Mouse (Mus musculus) neural tube, embryonic 11.5 days (tissue): ENCODE measurements around the gene Far1. TPM values are rescaled to one million over a fixed set of nuclear protein-coding genes. Genes with fewer than 3 reads are reported as not detected.

Source experiments
- ATAC-seq: fragments of 200-750 bp; cut with Nextera tagmentation; 2 replicates; pipeline ENCODE4 v1.8.0; 2017; ENCODE audit warnings: moderate number of reproducible peaks, mild to moderate bottlenecking, moderate TSS enrichment, moderate library complexity; ENCODE audit not compliant: insufficient read depth, low FRiP score, low TSS enrichment
- DNase-seq: peaks from one replicate; pipeline ENCODE4 v3.0.0-alpha.2; 2015; ENCODE audit warnings: low spot score
- H3K27ac ChIP-seq: fragments of 300-500 bp; sonication (generic); 2 replicates; pipeline ENCODE4 v1.5.1; 2014; ENCODE audit warnings: low read depth, mild to moderate bottlenecking, low read length
- H3K27me3 ChIP-seq: fragments of 300-500 bp; sonication (generic); 2 replicates; pipeline ENCODE4 v1.6.1; 2014; ENCODE audit warnings: mild to moderate bottlenecking, low read length, mixed read lengths; ENCODE audit not compliant: control insufficient read depth, insufficient read depth
- H3K36me3 ChIP-seq: fragments of 300-500 bp; sonication (generic); 2 replicates; pipeline ENCODE4 v1.6.1; 2014; ENCODE audit warnings: mild to moderate bottlenecking, low read length, moderate library complexity, mixed read lengths; ENCODE audit not compliant: control insufficient read depth, insufficient read depth
- H3K4me1 ChIP-seq: fragments of 300-500 bp; sonication (generic); 2 replicates; pipeline ENCODE4 v1.6.1; 2014; ENCODE audit warnings: low read length, mixed read lengths; ENCODE audit not compliant: control insufficient read depth, insufficient read depth
- H3K4me2 ChIP-seq: fragments of 300-500 bp; sonication (generic); 2 replicates; pipeline ENCODE4 v1.6.1; 2014; ENCODE audit warnings: low read depth, mild to moderate bottlenecking, moderate library complexity
- H3K4me3 ChIP-seq: fragments of 300-500 bp; sonication (generic); 2 replicates; pipeline ENCODE4 v1.5.1; 2014; ENCODE audit warnings: low read depth, low read length
- H3K9ac ChIP-seq: fragments of 300-500 bp; sonication (generic); 2 replicates; pipeline ENCODE4 v1.6.1; 2014; ENCODE audit warnings: mild to moderate bottlenecking, low read length
- H3K9me3 ChIP-seq: fragments of 300-500 bp; sonication (generic); 2 replicates; pipeline ENCODE4 v1.6.1; 2016; ENCODE audit warnings: low read length; ENCODE audit not compliant: control insufficient read depth
- WGBS: fragments of 180-500 bp; shearing (Covaris S2); extraction: QIAGEN DNeasy Blood & Tissue Kit; methylation state at CpG from one replicate; pipeline ENCODE4 v1.1.7; 2014; 5-methylcytosine and 5-hydroxymethylcytosine counted together
- polyA plus RNA-seq: library from polyadenylated mRNA; unstranded; fragments of >200 nt; fragmentation: Nextera tagmentation; extraction: Ambion mirVana; gene quantifications from 2 replicates; pipeline ENCODE4 v1.2.1, GENCODE M21; 2014

The Far1 gene
- polyA plus RNA-seq, 1 experiment from 2014 or later, result 94.2 TPM

DNA sequence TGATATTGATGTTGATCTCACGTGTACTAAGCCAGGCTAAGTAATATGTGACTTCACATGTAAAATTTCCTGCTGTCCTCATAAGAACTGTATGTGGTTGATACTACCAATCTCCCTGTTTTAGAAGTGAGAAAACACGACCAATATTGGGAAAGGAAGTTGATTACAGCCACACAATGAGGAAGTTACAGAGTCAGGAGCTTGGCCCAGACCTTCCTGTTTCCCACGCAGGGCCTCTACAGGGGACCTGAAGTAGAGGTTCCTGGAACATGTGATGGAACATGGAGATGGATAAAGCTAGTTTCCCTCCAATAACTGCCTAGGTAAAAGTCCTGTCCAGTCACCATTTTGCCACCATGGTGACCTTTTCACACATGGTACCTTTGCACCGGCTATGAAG is 99.0 kb downstream of the Far1 start:
- no peaks in the 10 kb centered on the region for H3K4me1 ChIP-seq
- no peak for ATAC-seq
- no peak overlapping the region for H3K9ac ChIP-seq
- no peak overlapping the region for H3K4me2 ChIP-seq
- no peak for DNase-seq
- H3K36me3 ChIP-seq, result no peaks in the 10 kb centered on the region
- no peak overlapping the region for H3K4me3 ChIP-seq
- no peaks in the 10 kb centered on the region for H3K9me3 ChIP-seq
- no peaks in the 10 kb centered on the region for H3K27me3 ChIP-seq
- no peak overlapping the region for H3K27ac ChIP-seq
- 87% methylated on average over 4 of the region's 4 CpGs for WGBS

DNA sequence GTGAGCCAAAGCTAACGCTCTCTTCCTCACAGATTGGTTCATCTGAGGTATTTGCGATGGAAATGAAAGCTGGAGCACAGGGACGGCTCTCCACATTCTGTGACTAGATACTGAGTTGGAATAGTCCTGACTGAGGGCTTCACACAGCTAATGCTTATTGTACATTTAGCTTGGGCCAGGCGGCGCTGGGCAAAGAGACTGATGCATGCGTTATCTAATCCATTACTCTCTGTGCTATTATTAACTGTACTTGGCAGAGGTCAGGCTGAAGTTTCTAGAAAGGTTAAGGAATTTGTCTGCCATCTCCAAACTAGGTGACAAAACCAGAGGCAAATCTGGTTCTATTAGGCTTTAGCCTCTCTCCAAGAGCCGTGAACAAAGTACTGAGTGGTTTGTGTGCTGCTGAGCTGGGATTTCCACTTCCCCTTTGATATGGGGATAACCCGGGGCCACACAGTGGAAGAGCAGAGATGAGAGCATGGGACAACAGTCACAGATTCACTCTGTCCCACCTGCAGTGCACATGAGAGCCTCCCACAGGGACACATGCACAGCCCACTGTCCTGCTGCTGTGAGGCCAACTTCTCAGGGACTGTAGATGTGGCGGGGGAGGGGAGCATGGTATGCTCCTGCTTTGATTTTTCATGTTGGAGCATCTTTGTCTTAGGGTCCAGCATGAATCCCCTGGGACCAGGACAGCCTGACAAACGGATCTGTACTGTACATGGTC is 100.7 kb downstream of the Far1 start:
- Histone ChIP-seq H3K9ac (no peak overlapping the region), H3K27me3 (no peaks in the 10 kb centered on the region), H3K27ac (no peak overlapping the region), H3K4me1 (no peaks in the 10 kb centered on the region), H3K4me2 (no peak overlapping the region), H3K4me3 (no peak overlapping the region), H3K9me3 (no peaks in the 10 kb centered on the region), H3K36me3 (no peaks in the 10 kb centered on the region)
- DNase-seq, result no peak
- WGBS, result 81% methylated on average over 10 of the region's 10 CpGs
- ATAC-seq, result no peak

DNA sequence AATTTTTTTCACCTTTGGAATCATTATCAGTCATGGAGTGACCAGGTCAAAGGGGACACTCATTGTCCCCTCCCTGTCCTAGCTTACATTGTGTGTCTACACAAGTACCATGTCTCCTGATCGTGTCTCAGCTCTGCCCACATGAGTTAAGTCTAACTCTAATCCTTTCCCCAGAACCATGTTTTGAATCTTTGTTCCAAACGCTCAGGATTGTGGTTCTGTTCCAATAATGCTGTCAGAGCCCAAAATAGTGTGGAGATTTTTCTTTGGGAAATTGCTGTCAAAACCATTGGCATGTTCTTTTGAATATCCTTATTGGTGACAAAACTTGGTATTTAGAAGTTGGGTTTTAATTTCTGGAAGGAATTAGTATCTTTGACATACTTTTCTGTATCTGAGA is 105.5 kb downstream of the Far1 start:
- Histone ChIP-seq H3K4me3 (no peak overlapping the region), H3K36me3 (no peaks in the 10 kb centered on the region), H3K9ac (no peak overlapping the region), H3K4me1 (no peaks in the 10 kb centered on the region), H3K9me3 (no peaks in the 10 kb centered on the region), H3K4me2 (no peak overlapping the region), H3K27me3 (no peaks in the 10 kb centered on the region), H3K27ac (no peak overlapping the region)
- ATAC-seq, result no peak
- WGBS, result 88% methylated on average over 2 of the region's 2 CpGs
- no peak for DNase-seq

DNA sequence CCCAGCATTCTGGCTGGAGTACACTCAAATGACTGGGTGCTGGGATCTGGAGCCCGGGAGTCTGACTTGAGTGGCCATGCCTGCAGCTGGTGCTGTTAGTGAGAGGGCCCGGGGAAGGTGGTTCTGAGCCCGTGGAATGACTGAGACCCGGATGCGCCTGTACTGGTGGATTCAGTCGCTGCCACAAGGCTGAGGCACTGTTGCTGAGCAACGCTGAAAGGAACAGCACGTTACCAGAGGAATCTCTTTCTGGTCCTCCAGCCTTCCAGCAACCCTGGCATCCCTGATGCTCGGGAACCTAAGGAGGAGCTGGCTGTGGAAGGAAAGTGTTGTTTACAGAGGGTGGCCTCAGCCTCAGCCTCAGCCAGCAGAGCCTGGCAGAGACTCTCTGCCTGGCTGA is 106.1 kb downstream of the Far1 start:
- Histone ChIP-seq H3K4me2 (no peak overlapping the region), H3K9me3 (no peaks in the 10 kb centered on the region), H3K27me3 (no peaks in the 10 kb centered on the region), H3K9ac (no peak overlapping the region), H3K36me3 (no peaks in the 10 kb centered on the region), H3K4me1 (no peaks in the 10 kb centered on the region), H3K4me3 (no peak overlapping the region), H3K27ac (no peak overlapping the region)
- 85% methylated on average over 9 of the region's 9 CpGs for WGBS
- no peak for ATAC-seq
- DNase-seq, result no peak

Other genes starting within 250 kb of the Far1 start
- gene Btbd10, start 144.4 kb upstream of the Far1 start, polyA plus RNA-seq, result 41.9 and 44.3 TPM in 2 replicates
- gene Pth, start 125.3 kb upstream of the Far1 start, polyA plus RNA-seq, result not detected in 2 replicates